Mouse (Mus musculus) olfactory bulb, adult 2 months (tissue): Measurements from ENCODE around the gene Cryab.

Experiments used
- CTCF ChIP-seq: fragments of 200-500 bp; IDR thresholded peaks from 2 replicates; pipeline ENCODE4 v1.5.1; 2012; ENCODE audit warnings: low read depth, mild to moderate bottlenecking, low read length, moderate library complexity; ENCODE audit not compliant: insufficient read depth
- POLR2A ChIP-seq: fragments of 200-500 bp; IDR thresholded peaks from 2 replicates; pipeline ENCODE4 v1.6.1; 2012; ENCODE audit warnings: mild to moderate bottlenecking, low read depth, low read length, moderate library complexity; ENCODE audit not compliant: insufficient read depth

DNA sequence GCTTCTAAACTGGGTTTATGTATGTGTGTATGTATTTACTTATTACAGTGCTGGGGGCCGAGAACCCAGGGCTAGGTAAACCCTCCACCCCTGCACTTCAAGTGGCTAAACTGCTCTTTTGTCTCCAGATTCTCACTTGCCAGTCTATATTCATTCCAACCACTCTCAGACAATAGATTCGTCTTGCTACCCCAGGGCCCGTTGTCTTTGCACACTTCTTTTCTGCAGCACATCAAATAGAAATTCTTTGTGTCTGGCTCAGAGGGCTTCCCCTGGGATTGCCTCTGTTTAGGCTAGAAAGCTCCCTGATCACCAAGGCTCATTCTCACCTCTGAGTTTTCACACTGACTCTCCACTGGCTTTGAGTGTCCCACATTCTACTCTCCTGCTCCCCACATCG, 18.6 kb upstream of the Cryab start:
- TF ChIP-seq POLR2A (no peak), CTCF (no peak)
